Mouse (Mus musculus): Measurements from ENCODE around the gene Vmn1r208.
"Not testable (repeated sequence)": the region's sequence is repeated elsewhere in the genome, so short reads cannot be mapped to it uniquely, and the experiment has no call there.

- TF ChIP-seq MAFK (IDR thresholded peaks at IDR 0.05; ENCODE audit: insufficient read depth, low read depth, low read length); CHD2 (IDR thresholded peaks at IDR 0.05; ENCODE audit: low read depth, low read length); ZNF384 (IDR thresholded peaks at IDR 0.05; ENCODE audit: low read depth, low read length); HCFC1 (IDR thresholded peaks at IDR 0.05; ENCODE audit: borderline replicate concordance, insufficient read depth, low read length): not testable (repeated sequence)
Measured at GRCm38 (mm10) chr13:22777300-22777699, at the start of gene Vmn1r208.
